Mouse (Mus musculus) spleen, adult 2 months (tissue): Measurements from ENCODE around the gene Anks6. TPM values are rescaled to one million over a fixed set of nuclear protein-coding genes. Genes with fewer than 3 reads are reported as not detected.
A peak's percentile ranks its signal among the peaks of the same experiment; 100 is the strongest.

ENCODE experiments used
- DNase-seq, 2 experiments: peaks; one replicate each; pipeline versions ENCODE4 v3.0.0 to v3.0.0-alpha.2; 2012 to 2021; ENCODE audit warnings: low spot score in 2 of 2, low read depth in 1 of 2
- H3K27ac ChIP-seq: fragments of 200-500 bp; 2 replicates; pipeline ENCODE4 v1.5.1; 2012; ENCODE audit warnings: low read length, inconsistent platforms; ENCODE audit not compliant: insufficient read depth
- H3K27me3 ChIP-seq: fragments of 200-500 bp; 2 replicates; pipeline ENCODE4 v1.6.1; 2012; ENCODE audit warnings: mild to moderate bottlenecking, moderate library complexity, low read length, inconsistent platforms; ENCODE audit not compliant: control insufficient read depth, insufficient read depth
- H3K36me3 ChIP-seq: fragments of 200-500 bp; 2 replicates; pipeline ENCODE4 v1.6.1; 2012; ENCODE audit warnings: mild to moderate bottlenecking, low read length, inconsistent platforms; ENCODE audit not compliant: control insufficient read depth, insufficient read depth
- H3K4me1 ChIP-seq: fragments of 200-500 bp; 2 replicates; pipeline ENCODE4 v1.6.1; 2011; ENCODE audit warnings: inconsistent platforms; ENCODE audit not compliant: control insufficient read depth, insufficient read depth, insufficient read length
- H3K4me3 ChIP-seq: fragments of 200-500 bp; 2 replicates; pipeline ENCODE4 v1.5.1; 2011; ENCODE audit warnings: mild to moderate bottlenecking, inconsistent platforms; ENCODE audit not compliant: insufficient read depth, insufficient read length; ENCODE audit errors: extremely low read depth
- CTCF ChIP-seq: fragments of 200-500 bp; IDR thresholded peaks from 2 replicates; pipeline ENCODE4 v1.5.1; 2011; ENCODE audit warnings: mild to moderate bottlenecking, inconsistent platforms; ENCODE audit not compliant: insufficient read depth, insufficient read length, insufficient replicate concordance; ENCODE audit errors: extremely low read depth
- POLR2A ChIP-seq: fragments of 200-500 bp; IDR thresholded peaks from 2 replicates; pipeline ENCODE4 v1.6.1; 2011; ENCODE audit warnings: low read depth, low read length, inconsistent platforms
- WGBS: fragments of 180-500 bp; shearing (Covaris S2); methylation state at CpG from one replicate; pipeline ENCODE4 v1.1.7; 2018; 5-methylcytosine and 5-hydroxymethylcytosine counted together
- polyA plus RNA-seq: library from polyadenylated mRNA; depleted of rRNA; stranded (reverse); fragments of >200 nt; gene quantifications from 2 replicates; pipeline ENCODE4 v1.2.3, GENCODE M21; 2012

The Anks6 gene
- polyA plus RNA-seq, 1 experiment = 1.5 TPM

- DNase-seq = no peak
- H3K36me3 ChIP-seq = no peaks in the 10 kb centered on the region
- no peak overlapping the region for H3K27ac ChIP-seq
- H3K4me1 ChIP-seq = peaks cover 5% of the 10 kb centered on the region; the same call in 1 of the 2 replicates
- H3K4me3 ChIP-seq = no peak overlapping the region
- WGBS = 91% methylated on average over 7 of the region's 7 CpGs
- no peak for TF ChIP-seq POLR2A
- TF ChIP-seq CTCF = no peak
- no peaks in the 10 kb centered on the region for H3K27me3 ChIP-seq
These were observed 31.4 kb upstream of the Anks6 start for GRCm38 (mm10) chr4:47088671-47089070.

GRCm38 (mm10) chr4:47083824-47084223 is 26.6 kb upstream of the Anks6 start:
- Histone ChIP-seq H3K4me3 (no peak overlapping the region), H3K27me3 (no peaks in the 10 kb centered on the region), H3K27ac (no peak overlapping the region), H3K36me3 (no peaks in the 10 kb centered on the region), H3K4me1 (no peaks in the 10 kb centered on the region; the same call in 1 of the 2 replicates)
- TF ChIP-seq POLR2A = no peak
- no peak for TF ChIP-seq CTCF
- no peak for DNase-seq
- WGBS = 90% methylated on average over 7 of the region's 7 CpGs

DNA sequence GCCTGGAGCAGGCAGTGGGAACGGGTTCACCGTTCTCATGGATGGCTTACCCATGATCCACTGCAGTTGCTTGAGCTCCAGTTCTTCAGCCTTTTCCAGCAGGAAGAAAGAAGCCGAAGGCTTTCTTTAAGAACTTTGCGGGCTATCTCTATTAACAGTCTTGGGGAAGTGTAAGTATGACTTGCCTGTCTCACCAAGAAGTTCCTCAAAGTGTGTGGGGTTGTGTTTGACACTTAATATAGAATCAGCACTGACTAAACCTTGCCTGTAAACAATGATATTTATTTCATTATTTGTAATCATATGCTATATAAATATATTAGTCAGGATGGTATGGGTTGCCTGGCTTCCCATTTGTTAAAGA is 23.4 kb upstream of the Anks6 start:
- Histone ChIP-seq H3K27me3 (no peaks in the 10 kb centered on the region), H3K36me3 (no peaks in the 10 kb centered on the region), H3K4me3 (no peak overlapping the region), H3K4me1 (no peaks in the 10 kb centered on the region; the same call in 1 of the 2 replicates), H3K27ac (no peak overlapping the region)
- no peak for DNase-seq
- no peak for TF ChIP-seq CTCF
- no peak for TF ChIP-seq POLR2A
- 43% methylated on average over 4 of the region's 4 CpGs for WGBS

DNA sequence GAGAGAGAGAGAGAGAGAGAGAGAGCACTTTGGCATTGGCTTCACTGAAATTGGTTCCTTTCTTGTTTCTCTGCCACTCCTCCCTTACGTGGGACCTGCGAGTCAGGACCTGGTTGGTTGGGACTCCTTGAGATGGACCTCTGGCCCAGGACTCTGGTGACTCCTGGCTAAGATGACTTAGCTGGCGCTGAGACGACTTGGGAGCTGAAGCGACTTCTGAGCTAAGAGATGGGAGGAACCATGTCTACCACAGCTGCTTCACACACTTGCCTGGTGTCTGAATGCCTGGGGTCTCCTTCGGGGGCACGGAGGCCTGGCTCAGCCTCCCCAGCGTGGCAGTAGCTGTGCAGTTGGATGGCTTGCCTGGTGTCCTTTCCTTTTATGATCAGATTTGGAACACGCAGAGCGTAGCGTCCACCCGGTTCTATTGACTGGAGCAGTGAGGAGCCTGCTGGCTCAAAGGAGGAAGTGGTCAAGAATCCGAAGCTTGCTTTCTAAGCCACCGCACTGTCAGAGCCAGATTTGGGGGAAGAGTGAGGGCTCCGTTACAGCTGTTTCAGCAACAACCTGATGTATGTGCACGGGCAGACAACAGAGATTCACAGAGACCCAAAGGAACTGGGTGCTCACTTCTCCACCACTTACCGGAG is 22.9 kb upstream of the Anks6 start:
- Histone ChIP-seq H3K27me3 (no peaks in the 10 kb centered on the region), H3K27ac (no peak overlapping the region), H3K4me3 (no peak overlapping the region), H3K4me1 (no peaks in the 10 kb centered on the region; the same call in 1 of the 2 replicates), H3K36me3 (no peaks in the 10 kb centered on the region)
- no peak for DNase-seq
- WGBS = 42% methylated on average over 17 of the region's 17 CpGs
- TF ChIP-seq CTCF (no peak), POLR2A (no peak)

GRCm38 (mm10) chr4:47075054-47075453 is 17.8 kb upstream of the Anks6 start:
- Histone ChIP-seq H3K36me3 (no peaks in the 10 kb centered on the region), H3K4me1 (no peaks in the 10 kb centered on the region), H3K27me3 (no peaks in the 10 kb centered on the region), H3K27ac (no peak overlapping the region), H3K4me3 (no peak overlapping the region)
- 33% methylated on average over 2 of the region's 2 CpGs for WGBS
- TF ChIP-seq POLR2A (no peak), CTCF (no peak)
- no peak for DNase-seq

GRCm38 (mm10) chr4:47060900-47061299 is 3.7 kb upstream of the Anks6 start:
- Histone ChIP-seq H3K27me3 (peaks cover 7% of the 10 kb centered on the region), H3K36me3 (no peaks in the 10 kb centered on the region), H3K4me3 (no peak overlapping the region), H3K4me1 (peaks cover 4% of the 10 kb centered on the region; the same call in 1 of the 2 replicates), H3K27ac (no peak overlapping the region)
- WGBS = 63% methylated on average over 1 of the region's 1 CpGs
- TF ChIP-seq CTCF (no peak), POLR2A (no peak)
- no peak for DNase-seq

DNA sequence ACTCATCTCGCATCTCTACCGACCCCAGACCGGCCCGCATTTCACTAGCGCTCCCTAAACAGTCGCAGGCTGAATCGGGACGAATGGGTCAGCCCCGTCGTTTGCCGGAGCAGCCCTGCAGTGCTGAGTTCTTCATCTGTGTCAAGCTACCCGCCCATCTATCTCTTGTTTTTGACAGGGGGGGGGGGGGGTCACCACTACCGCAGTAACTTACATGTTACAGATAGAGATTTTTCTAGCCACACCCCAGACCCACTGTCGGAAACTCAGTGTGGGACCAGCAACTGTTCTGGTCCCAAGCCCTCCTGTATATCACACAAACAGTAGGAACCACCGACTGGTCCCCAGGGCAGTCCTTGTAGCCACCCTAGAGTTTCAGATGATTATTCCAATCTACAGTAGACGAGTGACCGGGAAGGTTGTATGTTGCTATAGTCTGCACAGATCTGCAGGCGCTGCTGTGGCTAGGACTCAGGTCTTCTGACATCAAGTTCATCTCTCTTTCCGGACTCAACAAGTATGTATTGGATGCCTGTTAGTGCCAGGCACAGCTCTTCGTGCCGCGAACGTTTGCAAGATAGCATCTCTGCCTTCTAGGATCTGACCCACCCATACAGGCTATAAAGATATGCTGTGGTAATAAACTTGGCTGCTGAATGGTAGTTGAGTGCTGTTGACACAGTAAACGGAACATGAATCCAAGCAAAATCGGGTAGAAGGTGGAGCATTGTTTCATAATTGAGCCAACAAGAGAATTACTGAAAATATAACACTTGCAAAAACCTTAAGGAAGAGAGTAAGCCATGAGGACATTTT is 491 bp upstream of the Anks6 start:
- peaks cover 4% of the 10 kb centered on the region; the same call in 1 of the 2 replicates for H3K4me1 ChIP-seq
- no peak overlapping the region for H3K27ac ChIP-seq
- 36% methylated on average over 25 of the region's 25 CpGs for WGBS
- TF ChIP-seq POLR2A = no peak
- TF ChIP-seq CTCF = no peak
- peak overlapping the region; percentile 51 for H3K4me3 ChIP-seq
- H3K36me3 ChIP-seq = no peaks in the 10 kb centered on the region
- DNase-seq = no peak
- peaks cover 9% of the 10 kb centered on the region for H3K27me3 ChIP-seq
